Mouse (Mus musculus) stomach, postnatal 0 days (tissue): ENCODE measurements at regions not wholly inside any gene's neighbourhood (a gene's known extent, or its start where the extent isn't known, plus 50 kb on each side); places are given as distances from the start of the nearest gene placed in this dataset.

Experiments used
- CTCF ChIP-seq: IDR thresholded peaks from 2 replicates; pipeline ENCODE4 v1.5.1; 2016; ENCODE audit warnings: antibody characterized with exemption, low read depth, mild to moderate bottlenecking, moderate library complexity
- EP300 ChIP-seq: optimal IDR thresholded peaks from 2 replicates; pipeline ENCODE3; 2016; ENCODE audit warnings: antibody characterized with exemption

GRCm38 (mm10) chr8:87147704-87148103 lies 262.6 kb upstream of the N4bp1 start:
- no peak for TF ChIP-seq CTCF
- TF ChIP-seq EP300, result no peak
